Mouse (Mus musculus): ENCODE results near the gene Wnt7b.

Gene Wnt7b

DNA sequence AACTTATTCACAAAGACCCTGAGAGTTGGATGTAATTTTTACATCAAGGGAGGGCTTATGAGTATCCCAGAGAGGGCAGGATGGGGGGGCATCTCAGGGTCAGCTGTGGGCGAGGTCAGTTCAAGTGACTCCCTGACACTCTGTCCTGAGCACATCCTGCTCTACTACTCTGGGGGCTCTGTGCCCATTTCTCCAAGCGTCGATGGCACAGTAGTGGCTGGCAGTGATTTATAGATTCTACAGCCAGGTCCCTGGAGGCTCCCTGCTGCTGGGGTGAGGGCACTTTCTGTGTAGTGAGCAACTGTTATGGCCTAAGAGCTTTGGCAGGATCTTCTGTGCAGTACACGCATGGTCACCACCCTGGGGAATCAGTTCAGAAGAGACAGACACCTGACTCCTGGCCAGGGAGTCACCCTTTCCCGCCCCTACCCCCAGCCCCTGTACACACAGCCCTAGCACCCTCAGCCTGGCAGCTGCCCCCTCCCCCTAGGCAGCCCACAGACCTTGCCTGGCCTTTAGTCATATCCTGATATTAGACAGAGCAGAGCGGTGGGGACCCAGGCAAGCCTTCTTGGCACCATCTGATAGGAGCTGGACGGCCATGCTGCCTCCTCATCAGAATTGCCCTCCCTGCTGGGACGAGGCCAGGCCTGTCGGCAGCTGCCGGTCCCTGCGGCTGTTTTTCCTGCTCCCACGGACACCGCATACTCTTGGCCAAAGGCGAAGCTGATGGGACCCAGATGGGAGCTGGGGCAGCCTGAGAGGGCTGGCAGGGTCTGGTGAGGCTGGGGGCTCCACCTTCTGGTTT is 77.0 kb downstream of the Wnt7b start:
- DNase-seq, result peak; percentile 86 to 91

DNA sequence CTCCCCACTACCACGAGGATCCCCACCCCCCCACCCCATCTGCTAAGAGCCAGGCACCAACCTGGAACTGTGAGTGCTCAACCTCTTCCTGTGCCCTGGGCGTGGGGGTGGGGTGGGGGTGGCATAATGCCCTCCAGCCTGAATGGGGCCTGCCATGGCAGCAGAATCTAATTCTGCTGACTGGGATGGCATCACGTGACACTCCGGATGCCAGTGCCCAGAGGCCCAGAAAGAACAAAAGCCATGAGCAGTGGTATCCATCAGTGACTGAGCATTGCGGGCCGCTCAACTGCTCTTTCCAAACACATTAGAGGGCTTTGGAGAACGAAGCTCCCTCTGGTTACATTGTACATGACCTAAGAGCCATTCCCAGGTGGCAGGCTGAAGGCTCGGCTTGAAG is 79.1 kb downstream of the Wnt7b start, which contains the start of gene 7530416G11Rik:
Gene 7530416G11Rik, minus strand, starts transcription at position 101 of the 400 bp plus-strand sequence.
- peak; percentile 25 to 50 for DNase-seq

DNA sequence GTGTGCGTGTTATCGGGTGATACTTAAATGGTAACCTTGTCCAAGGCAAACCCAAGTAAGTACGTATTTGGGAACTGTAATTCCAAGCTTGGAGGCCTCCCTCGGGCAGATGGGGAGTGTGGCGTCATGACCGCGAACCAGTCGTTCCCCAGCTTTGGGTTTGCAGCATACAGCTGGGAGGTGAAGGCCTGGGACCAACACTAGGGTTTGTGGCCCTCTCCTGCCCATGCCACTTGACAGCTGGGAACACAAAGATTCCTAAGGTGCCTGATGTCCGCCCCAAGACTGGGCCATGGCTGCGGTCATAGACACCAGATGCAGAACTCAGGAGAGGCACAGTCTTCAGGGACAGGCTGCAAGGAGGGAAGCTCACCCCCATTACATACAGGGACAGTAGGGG is 82.0 kb downstream of the Wnt7b start:
- no peak for DNase-seq

DNA sequence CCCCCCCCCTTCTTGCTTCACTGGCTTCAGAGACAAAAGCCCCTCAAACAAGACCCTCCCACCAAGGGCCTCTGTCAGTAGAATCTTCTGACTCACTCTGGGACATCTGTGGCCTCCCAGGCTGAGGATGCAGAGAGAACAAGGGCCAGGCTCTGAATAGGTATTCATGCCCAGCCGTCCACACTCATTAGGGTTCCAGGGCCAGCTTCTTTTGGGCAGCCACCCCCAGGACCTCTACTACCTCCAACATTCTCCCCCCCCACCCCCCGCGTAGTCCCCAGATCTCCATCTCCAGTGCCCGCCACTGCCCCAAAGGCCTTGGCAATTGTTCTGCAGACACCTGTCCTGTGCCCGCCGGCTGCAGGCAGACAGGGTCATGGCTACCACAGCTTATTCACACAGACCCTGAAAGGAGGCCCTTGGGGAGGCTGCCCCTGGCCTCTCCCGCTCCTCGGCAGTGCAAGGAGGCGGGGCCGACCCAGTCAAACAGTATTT is 84.2 kb downstream of the Wnt7b start:
- DNase-seq, result peak in 1 of 2 experiments; percentile 29

DNA sequence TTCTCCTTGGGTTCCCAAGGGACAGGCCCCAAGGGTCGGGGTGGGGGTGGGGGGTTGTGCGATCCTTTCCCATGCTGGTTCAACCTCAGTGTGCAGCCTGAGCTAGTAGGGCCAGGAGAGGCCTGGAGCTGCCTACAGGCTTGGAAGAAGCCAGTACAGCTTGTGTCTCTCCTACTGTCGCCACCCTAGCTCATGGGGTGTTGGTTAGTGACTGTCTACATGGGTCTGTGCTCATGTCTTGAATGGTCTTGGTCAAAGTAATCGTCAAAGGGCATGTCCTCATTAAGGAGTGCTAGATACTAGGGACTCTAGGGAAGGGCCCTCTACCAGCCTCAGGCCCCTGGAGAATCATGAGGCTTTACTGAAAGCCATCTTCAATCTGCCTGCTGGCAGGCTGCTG is 84.7 kb downstream of the Wnt7b start:
- DNase-seq, result no peak

DNA sequence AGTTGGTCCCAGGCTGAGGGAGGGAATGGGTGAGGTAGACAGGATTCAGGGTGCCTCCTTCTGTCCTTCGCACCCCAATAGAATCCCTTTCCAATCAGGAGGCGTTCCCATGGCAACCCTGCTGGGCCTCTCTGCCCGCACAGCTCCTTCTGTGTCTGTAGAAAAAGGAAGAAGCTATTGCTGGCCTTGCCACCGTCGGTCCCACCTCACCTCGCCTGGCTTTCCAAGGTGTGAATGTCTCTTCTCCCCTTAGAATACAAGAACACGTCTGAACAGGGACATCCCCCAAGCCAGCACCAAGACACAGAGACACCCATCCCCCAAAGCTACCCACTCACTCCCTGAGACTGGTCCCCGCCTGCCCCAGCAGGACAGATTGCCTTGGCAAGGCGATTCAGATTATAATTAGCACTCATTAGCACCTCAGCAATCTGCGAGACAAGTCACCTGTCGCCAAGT is 88.1 kb downstream of the Wnt7b start:
- DNase-seq, result peak; percentile 66 to 69

DNA sequence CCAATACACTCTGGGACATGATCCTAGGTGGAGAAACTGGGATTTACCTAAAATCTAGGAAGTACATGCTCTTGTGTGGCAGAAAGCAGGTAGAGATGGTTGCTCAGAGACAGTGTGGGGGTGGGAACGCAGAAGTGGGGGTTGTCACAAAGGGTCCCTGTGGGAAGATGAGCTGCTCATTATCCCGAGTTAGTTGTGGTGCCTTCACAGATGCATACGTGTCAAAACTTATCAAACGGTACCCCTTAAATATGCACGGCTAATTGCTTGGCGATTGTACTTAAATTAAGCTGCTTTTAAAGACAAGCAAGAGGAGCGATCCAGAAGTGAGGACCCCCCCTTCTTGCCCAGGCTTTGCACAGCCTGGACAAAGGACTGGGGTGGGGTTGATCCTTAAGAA is 92.5 kb downstream of the Wnt7b start:
- no peak for DNase-seq

DNA sequence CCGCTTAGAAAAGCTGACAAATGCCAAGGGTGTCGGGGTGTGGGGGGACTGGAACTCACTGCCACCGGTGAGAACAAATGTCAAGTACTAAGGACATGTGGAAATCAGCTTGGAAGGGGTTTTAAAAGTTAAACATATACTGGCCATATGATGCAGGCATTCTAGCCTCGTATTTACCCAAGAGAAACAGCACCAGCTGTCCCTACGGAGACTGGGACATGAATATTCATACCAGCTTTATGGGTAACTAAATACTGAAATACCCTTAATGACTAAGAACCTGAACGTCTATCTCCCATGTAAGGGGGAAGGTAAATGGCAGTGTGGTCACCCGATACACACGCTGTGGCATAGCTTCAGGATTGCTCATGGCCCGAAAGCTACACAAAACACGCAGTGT is 93.4 kb downstream of the Wnt7b start:
- DNase-seq, result no peak
